Mouse (Mus musculus): ENCODE measurements around the gene Map7d1. TPM values are rescaled to one million over a fixed set of nuclear protein-coding genes. Genes with fewer than 3 reads are reported as not detected.
A peak's percentile ranks its signal among the peaks of the same experiment; 100 is the strongest.

Map7d1 gene
- polyA plus RNA-seq, 1 experiment from 2014 or later, result 45.6 TPM

GRCm38 (mm10) chr4:126201514-126202302 is 54.4 kb downstream of the Map7d1 start:
- Histone ChIP-seq H3K4me3 (peak overlapping the region; percentile 85), H3K27me3 (ENCODE audit: poor library complexity, severe bottlenecking) (no peaks in the 10 kb centered on the region), H3K27ac (peak overlapping the region; percentile 97), H3K36me3 (replicated peaks) (peaks cover 40% of the 10 kb centered on the region), H3K9me3 (no peaks in the 10 kb centered on the region), H3K4me1 (peaks cover 36% of the 10 kb centered on the region)
- DNase-seq (ENCODE audit: extremely low spot score, low spot score), result peak; percentile 50
- under 1% methylated on average over 28 of the region's 28 CpGs for WGBS

DNA sequence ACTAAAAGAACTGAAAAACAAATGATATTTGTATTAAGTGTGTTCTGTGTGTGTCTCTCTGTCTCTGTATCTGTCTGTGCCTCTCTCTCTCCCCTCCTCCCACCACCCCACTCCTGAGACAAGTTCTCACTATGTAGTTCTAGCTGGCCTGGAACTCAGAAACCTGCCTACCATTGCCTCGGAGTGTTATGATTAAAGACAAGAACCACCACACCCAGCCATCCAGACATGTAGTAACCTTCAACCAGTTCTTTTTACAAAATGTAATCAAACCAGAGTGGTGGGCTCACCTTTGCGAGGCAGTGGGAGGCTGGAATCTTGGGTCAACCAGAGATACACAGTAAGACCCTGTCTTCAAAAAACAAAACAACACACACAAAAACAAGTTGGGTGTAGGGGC is 55.5 kb downstream of the Map7d1 start:
- no peak for DNase-seq (ENCODE audit: extremely low spot score, low spot score)
- Histone ChIP-seq H3K27me3 (ENCODE audit: poor library complexity, severe bottlenecking) (no peaks in the 10 kb centered on the region), H3K36me3 (replicated peaks) (peaks cover 49% of the 10 kb centered on the region), H3K27ac (no peak overlapping the region), H3K9me3 (no peaks in the 10 kb centered on the region), H3K4me3 (peak overlapping the region; percentile 85), H3K4me1 (peaks cover 36% of the 10 kb centered on the region)
- WGBS, result 86% methylated on average over 2 of the region's 2 CpGs

- no peaks in the 10 kb centered on the region for H3K9me3 ChIP-seq
- peak overlapping the region; percentile 85 for H3K4me3 ChIP-seq
- H3K4me1 ChIP-seq, result peaks cover 36% of the 10 kb centered on the region
- no peak overlapping the region for H3K27ac ChIP-seq
- 95% methylated on average over 1 of the region's 1 CpGs for WGBS
- DNase-seq (ENCODE audit: extremely low spot score, low spot score), result no peak
- H3K27me3 ChIP-seq (ENCODE audit: poor library complexity, severe bottlenecking), result no peaks in the 10 kb centered on the region
- H3K36me3 ChIP-seq (replicated peaks), result peaks cover 54% of the 10 kb centered on the region
Measured at GRCm38 (mm10) chr4:126200036-126200435, 56.1 kb downstream of the Map7d1 start.

- Histone ChIP-seq H3K4me1 (peaks cover 36% of the 10 kb centered on the region), H3K9me3 (no peaks in the 10 kb centered on the region), H3K27ac (no peak overlapping the region), H3K27me3 (ENCODE audit: poor library complexity, severe bottlenecking) (no peaks in the 10 kb centered on the region), H3K36me3 (replicated peaks) (peaks cover 59% of the 10 kb centered on the region), H3K4me3 (peak overlapping the region; percentile 85; the same call in 1 of the 2 replicates)
- 93% methylated on average over 6 of the region's 6 CpGs for WGBS
- no peak for DNase-seq (ENCODE audit: extremely low spot score, low spot score)
Measured at GRCm38 (mm10) chr4:126199556-126199955, 56.6 kb downstream of the Map7d1 start.

GRCm38 (mm10) chr4:126197485-126197884 is 58.7 kb downstream of the Map7d1 start:
- WGBS, result 93% methylated on average over 3 of the region's 3 CpGs
- Histone ChIP-seq H3K9me3 (no peaks in the 10 kb centered on the region), H3K27me3 (ENCODE audit: poor library complexity, severe bottlenecking) (no peaks in the 10 kb centered on the region), H3K27ac (no peak overlapping the region), H3K4me1 (peaks cover 19% of the 10 kb centered on the region), H3K36me3 (replicated peaks) (peaks cover 80% of the 10 kb centered on the region), H3K4me3 (no peak overlapping the region)
- DNase-seq (ENCODE audit: extremely low spot score, low spot score), result no peak

GRCm38 (mm10) chr4:126194916-126195315 is 61.2 kb downstream of the Map7d1 start:
- Histone ChIP-seq H3K4me1 (peaks cover 6% of the 10 kb centered on the region), H3K4me3 (no peak overlapping the region), H3K9me3 (no peaks in the 10 kb centered on the region), H3K36me3 (replicated peaks) (peaks cover 96% of the 10 kb centered on the region), H3K27ac (no peak overlapping the region), H3K27me3 (ENCODE audit: poor library complexity, severe bottlenecking) (no peaks in the 10 kb centered on the region)
- no peak for DNase-seq (ENCODE audit: extremely low spot score, low spot score)
- WGBS, result 90% methylated on average over 4 of the region's 4 CpGs

DNA sequence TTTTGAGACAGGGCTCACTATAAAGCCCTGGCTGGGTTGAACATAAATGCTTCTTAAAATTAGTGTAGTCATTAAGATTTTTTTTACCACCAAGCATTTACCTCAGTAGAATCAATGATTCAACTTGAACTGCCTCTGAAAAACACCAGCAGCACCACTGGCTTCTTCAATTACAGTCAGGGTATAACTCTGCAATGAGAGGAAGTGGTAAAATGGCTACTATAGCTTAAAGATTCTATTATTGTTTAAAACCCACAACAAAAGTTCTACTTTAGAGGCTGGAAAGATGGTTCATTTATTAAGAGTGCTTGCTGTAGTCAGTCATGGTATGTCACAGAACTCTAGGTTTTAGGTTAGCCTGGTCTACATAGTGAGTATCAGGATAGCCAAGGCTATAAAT is 61.9 kb downstream of the Map7d1 start:
- Histone ChIP-seq H3K36me3 (replicated peaks) (peaks cover 96% of the 10 kb centered on the region), H3K27me3 (ENCODE audit: poor library complexity, severe bottlenecking) (no peaks in the 10 kb centered on the region), H3K9me3 (no peaks in the 10 kb centered on the region), H3K4me3 (no peak overlapping the region), H3K4me1 (no peaks in the 10 kb centered on the region), H3K27ac (no peak overlapping the region)
- no peak for DNase-seq (ENCODE audit: extremely low spot score, low spot score)

- H3K27me3 ChIP-seq (ENCODE audit: poor library complexity, severe bottlenecking), result no peaks in the 10 kb centered on the region
- no peaks in the 10 kb centered on the region for H3K4me1 ChIP-seq
- DNase-seq (ENCODE audit: extremely low spot score, low spot score), result no peak
- peaks cover 95% of the 10 kb centered on the region for H3K36me3 ChIP-seq (replicated peaks)
- no peak overlapping the region for H3K4me3 ChIP-seq
- no peaks in the 10 kb centered on the region for H3K9me3 ChIP-seq
- WGBS, result 85% methylated on average over 2 of the region's 2 CpGs
- H3K27ac ChIP-seq, result no peak overlapping the region
Measured at GRCm38 (mm10) chr4:126190636-126191035, 65.5 kb downstream of the Map7d1 start.

DNA sequence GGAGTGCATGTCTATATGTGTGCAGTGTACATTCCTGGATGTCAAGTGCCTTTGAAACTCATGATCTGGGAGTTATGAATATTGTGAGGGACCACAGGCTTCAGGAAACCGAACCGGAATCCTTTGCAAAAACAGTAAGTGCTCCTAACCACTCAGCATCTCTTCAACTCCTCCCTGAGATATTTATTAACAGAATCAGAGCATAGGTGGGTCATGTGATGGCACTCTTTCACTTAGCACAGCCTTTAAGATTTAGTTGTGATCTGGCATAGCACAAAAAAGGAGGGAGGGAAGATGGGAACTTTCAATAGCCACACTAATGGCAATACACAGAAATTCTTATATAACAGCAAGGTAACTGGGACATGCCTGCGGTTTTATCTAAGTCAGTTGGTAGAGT is 69.0 kb downstream of the Map7d1 start:
- H3K27me3 ChIP-seq (ENCODE audit: poor library complexity, severe bottlenecking), result no peaks in the 10 kb centered on the region
- 98% methylated on average over 3 of the region's 3 CpGs for WGBS

DNA sequence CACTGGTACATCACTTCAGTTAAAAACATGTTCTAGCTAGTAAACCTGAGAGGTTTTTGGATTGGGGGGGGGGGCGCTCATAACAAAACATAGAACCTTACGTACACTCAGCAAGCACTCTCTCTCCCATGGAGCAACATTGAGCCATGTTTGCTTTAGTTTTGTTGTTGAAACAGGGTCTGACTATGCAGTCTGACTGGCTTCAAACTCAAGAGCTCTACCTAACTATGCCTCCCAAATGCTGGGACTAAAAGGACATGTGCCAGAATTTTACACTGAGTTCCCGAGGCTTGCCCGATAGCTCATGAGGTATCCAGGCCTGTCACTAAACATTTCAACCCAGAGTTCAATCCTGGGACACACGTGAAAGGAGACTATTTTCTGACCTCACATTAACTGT is 73.1 kb downstream of the Map7d1 start:
- H3K36me3 ChIP-seq (replicated peaks), result peaks cover 97% of the 10 kb centered on the region
- H3K9me3 ChIP-seq, result no peaks in the 10 kb centered on the region
- H3K27me3 ChIP-seq (ENCODE audit: poor library complexity, severe bottlenecking), result no peaks in the 10 kb centered on the region
- H3K4me1 ChIP-seq, result no peaks in the 10 kb centered on the region
- 94% methylated on average over 5 of the region's 5 CpGs for WGBS
- H3K4me3 ChIP-seq, result no peak overlapping the region
- H3K27ac ChIP-seq, result no peak overlapping the region
- DNase-seq (ENCODE audit: extremely low spot score, low spot score), result no peak

More for the DNA sequence above, 69.0 kb downstream of the Map7d1 start:
- no peak overlapping the region for H3K4me3 ChIP-seq
- no peaks in the 10 kb centered on the region for H3K4me1 ChIP-seq
- no peak for DNase-seq (ENCODE audit: extremely low spot score, low spot score)
- peaks cover 95% of the 10 kb centered on the region for H3K36me3 ChIP-seq (replicated peaks)
- no peak overlapping the region for H3K27ac ChIP-seq
- no peaks in the 10 kb centered on the region for H3K9me3 ChIP-seq

Other genes starting within 250 kb of the Map7d1 start
- gene Csf3r, start 231.8 kb downstream of the Map7d1 start, polyA plus RNA-seq (2016; fragmentation: Nextera tagmentation; extraction: Ambion mirVana), result 0.32 and 0.65 TPM in 2 replicates
- gene Mrps15, start 209.4 kb downstream of the Map7d1 start, polyA plus RNA-seq (2016; fragmentation: Nextera tagmentation; extraction: Ambion mirVana), result 136 and 151 TPM in 2 replicates
- 31.1 and 34.4 TPM in 2 replicates for gene Oscp1, start 197.8 kb downstream of the Map7d1 start, polyA plus RNA-seq (2016; fragmentation: Nextera tagmentation; extraction: Ambion mirVana)
- gene Lsm10, start 159.7 kb downstream of the Map7d1 start, polyA plus RNA-seq (2016; fragmentation: Nextera tagmentation; extraction: Ambion mirVana), result 53.7 and 55.1 TPM in 2 replicates
- gene Stk40, start 152.4 kb downstream of the Map7d1 start, polyA plus RNA-seq (2016; fragmentation: Nextera tagmentation; extraction: Ambion mirVana), result 43.7 and 45.5 TPM in 2 replicates
- gene Eva1b, start 108.6 kb downstream of the Map7d1 start, polyA plus RNA-seq (2016; fragmentation: Nextera tagmentation; extraction: Ambion mirVana), result 19.1 and 20.7 TPM in 2 replicates
- gene Sh3d21, start 92.9 kb downstream of the Map7d1 start, polyA plus RNA-seq (2016; fragmentation: Nextera tagmentation; extraction: Ambion mirVana), result 1.5 and 1.6 TPM in 2 replicates
- 251 and 256 TPM in 2 replicates for gene Thrap3, start 53.6 kb downstream of the Map7d1 start, polyA plus RNA-seq (2016; fragmentation: Nextera tagmentation; extraction: Ambion mirVana)
- gene Trappc3, start 6.0 kb upstream of the Map7d1 start, polyA plus RNA-seq (2016; fragmentation: Nextera tagmentation; extraction: Ambion mirVana), result 84.8 and 86.8 TPM in 2 replicates
- 5.9 and 6.8 TPM in 2 replicates for gene Col8a2, start 30.4 kb upstream of the Map7d1 start, polyA plus RNA-seq (2016; fragmentation: Nextera tagmentation; extraction: Ambion mirVana)
- 91.6 TPM in 2 replicates for gene Adprhl2, start 65.4 kb upstream of the Map7d1 start, polyA plus RNA-seq (2016; fragmentation: Nextera tagmentation; extraction: Ambion mirVana)
- 2.3 TPM in 2 replicates for gene Tekt2, start 69.3 kb upstream of the Map7d1 start, polyA plus RNA-seq (2016; fragmentation: Nextera tagmentation; extraction: Ambion mirVana)
- gene Ago3, start 173.2 kb upstream of the Map7d1 start, polyA plus RNA-seq (2016; fragmentation: Nextera tagmentation; extraction: Ambion mirVana), result 12.0 and 15.7 TPM in 2 replicates
- 9.1 and 11.4 TPM in 2 replicates for gene Ago1, start 212.2 kb upstream of the Map7d1 start, polyA plus RNA-seq (2016; fragmentation: Nextera tagmentation; extraction: Ambion mirVana)